Mouse (Mus musculus): ENCODE results near the gene Gm20388.

GRCm38 (mm10) chr8:123740263-123740662 lies 3829.6 kb downstream of the Gm20388 start:
- TF ChIP-seq CTCF (IDR thresholded peaks at IDR 0.05; ENCODE audit: low read depth): no peak
- TF ChIP-seq EP300 (IDR thresholded peaks at IDR 0.05; ENCODE audit: low read depth): no peak

Data from liver, embryonic 14.5 days (tissue).